Mouse (Mus musculus): ENCODE measurements around the gene Bcap29.
"Not testable (repeated sequence)": the region's sequence is repeated elsewhere in the genome, so short reads cannot be mapped to it uniquely, and the experiment has no call there.

Bcap29 gene

GRCm38 (mm10) chr12:31634343-31635239 is at the start of gene Bcap29:
Bcap29 (minus strand) TSS chr12:31634658.
- peak; percentile 62 for DNase-seq (ENCODE audit: low read depth, low spot score)

- no peak for DNase-seq (ENCODE audit: low read depth, low spot score)
These were observed 32.7 kb upstream of the Bcap29 start for GRCm38 (mm10) chr12:31667187-31667586.

GRCm38 (mm10) chr12:31665999-31666398 is 31.5 kb upstream of the Bcap29 start:
- DNase-seq (ENCODE audit: low read depth, low spot score) = no peak

- DNase-seq (ENCODE audit: low read depth, low spot score) = no peak
These were observed 22.4 kb upstream of the Bcap29 start for GRCm38 (mm10) chr12:31656841-31657240.

GRCm38 (mm10) chr12:31654965-31655477 is 20.6 kb upstream of the Bcap29 start:
- no peak for DNase-seq (ENCODE audit: low read depth, low spot score)

- peak; percentile 89 for DNase-seq (ENCODE audit: low read depth, low spot score)
These were observed 19.9 kb upstream of the Bcap29 start, which contains the start of the genes Dus4l and Cog5 for GRCm38 (mm10) chr12:31654197-31654964. Dus4l (minus strand) TSS chr12:31654826. Cog5 (plus strand) TSS chr12:31654869.

GRCm38 (mm10) chr12:31653611-31654010 is 19.2 kb upstream of the Bcap29 start:
- DNase-seq (ENCODE audit: low read depth, low spot score) = no peak

GRCm38 (mm10) chr12:31635240-31635607 is 766 bp upstream of the Bcap29 start:
- no peak for DNase-seq (ENCODE audit: low read depth, low spot score)

- DNase-seq (ENCODE audit: low read depth, low spot score) = peak; percentile 36
These were observed 502 bp downstream of the Bcap29 start for GRCm38 (mm10) chr12:31633970-31634342.

- not testable (repeated sequence) for DNase-seq (ENCODE audit: low read depth, low spot score)
These were observed 6.1 kb downstream of the Bcap29 start for GRCm38 (mm10) chr12:31628396-31628795.

GRCm38 (mm10) chr12:31625016-31625415 is 9.4 kb downstream of the Bcap29 start:
- DNase-seq (ENCODE audit: low read depth, low spot score) = no peak

GRCm38 (mm10) chr12:31620106-31620505 is 14.4 kb downstream of the Bcap29 start:
- DNase-seq (ENCODE audit: low read depth, low spot score) = no peak

- no peak for DNase-seq (ENCODE audit: low read depth, low spot score)
These were observed 21.1 kb downstream of the Bcap29 start for GRCm38 (mm10) chr12:31613353-31613752.

- no peak for DNase-seq (ENCODE audit: low read depth, low spot score)
These were observed 26.3 kb downstream of the Bcap29 start for GRCm38 (mm10) chr12:31608138-31608537.

- no peak for DNase-seq (ENCODE audit: low read depth, low spot score)
These were observed 29.6 kb downstream of the Bcap29 start for GRCm38 (mm10) chr12:31604894-31605293.

GRCm38 (mm10) chr12:31603586-31603985 is 30.9 kb downstream of the Bcap29 start:
- DNase-seq (ENCODE audit: low read depth, low spot score) = no peak

- DNase-seq (ENCODE audit: low read depth, low spot score) = no peak
These were observed 40.2 kb downstream of the Bcap29 start for GRCm38 (mm10) chr12:31594296-31594695.

- DNase-seq (ENCODE audit: low read depth, low spot score) = no peak
These were observed 42.4 kb downstream of the Bcap29 start for GRCm38 (mm10) chr12:31592011-31592410.

- no peak for DNase-seq (ENCODE audit: low read depth, low spot score)
These were observed 50.7 kb downstream of the Bcap29 start for GRCm38 (mm10) chr12:31583726-31584125.

- DNase-seq (ENCODE audit: low read depth, low spot score) = no peak
These were observed 52.4 kb downstream of the Bcap29 start for GRCm38 (mm10) chr12:31582081-31582480.

- no peak for DNase-seq (ENCODE audit: low read depth, low spot score)
These were observed 53.1 kb downstream of the Bcap29 start for GRCm38 (mm10) chr12:31581319-31581810.
